Mouse (Mus musculus) ovary, postnatal 14 days (tissue): Measurements from ENCODE around the gene Fmo3.

Experiments
- DNase-seq: peaks from one replicate; pipeline ENCODE4 v3.0.0; 2022; ENCODE audit warnings: low spot score

The Fmo3 gene

GRCm38 (mm10) chr1:162984428-162984827 is at the start of gene Fmo3:
Gene Fmo3 (minus strand): TSS chr1:162984528.
- DNase-seq, result no peak

- DNase-seq, result no peak
Measured at GRCm38 (mm10) chr1:163023075-163023474, 38.7 kb upstream of the Fmo3 start.

GRCm38 (mm10) chr1:163009220-163009619 is 24.9 kb upstream of the Fmo3 start:
- DNase-seq, result no peak

GRCm38 (mm10) chr1:163003496-163003895 is 19.2 kb upstream of the Fmo3 start:
- no peak for DNase-seq

- DNase-seq, result no peak
Measured at GRCm38 (mm10) chr1:163001271-163001829, 17.0 kb upstream of the Fmo3 start.

- no peak for DNase-seq
Measured at GRCm38 (mm10) chr1:162987546-162987945, 3.2 kb upstream of the Fmo3 start.

- no peak for DNase-seq
Measured at GRCm38 (mm10) chr1:162986777-162987176, 2.4 kb upstream of the Fmo3 start.

- DNase-seq, result no peak
Measured at GRCm38 (mm10) chr1:162986121-162986748, 1.9 kb upstream of the Fmo3 start.

- DNase-seq, result no peak
Measured at GRCm38 (mm10) chr1:162963556-162963955, 20.8 kb downstream of the Fmo3 start.

- DNase-seq, result no peak
Measured at GRCm38 (mm10) chr1:162957422-162957821, 26.9 kb downstream of the Fmo3 start.

- no peak for DNase-seq
Measured at GRCm38 (mm10) chr1:162953079-162953478, 31.2 kb downstream of the Fmo3 start.

- no peak for DNase-seq
Measured at GRCm38 (mm10) chr1:162949763-162950162, 34.6 kb downstream of the Fmo3 start.

GRCm38 (mm10) chr1:162947934-162948333 is 36.4 kb downstream of the Fmo3 start:
- no peak for DNase-seq

GRCm38 (mm10) chr1:162946837-162947558 is 37.3 kb downstream of the Fmo3 start:
- no peak for DNase-seq

GRCm38 (mm10) chr1:162943700-162944099 is 40.6 kb downstream of the Fmo3 start:
- DNase-seq, result no peak

- no peak for DNase-seq
Measured at GRCm38 (mm10) chr1:162938696-162939351, 45.5 kb downstream of the Fmo3 start.

- DNase-seq, result no peak
Measured at GRCm38 (mm10) chr1:162937970-162938695, 46.2 kb downstream of the Fmo3 start.

- no peak for DNase-seq
Measured at GRCm38 (mm10) chr1:162937415-162937814, 46.9 kb downstream of the Fmo3 start, which contains the start of gene Fmo6. Gene Fmo6 (minus strand): TSS chr1:162937515.

- DNase-seq, result no peak
Measured at GRCm38 (mm10) chr1:162934374-162935012, 49.8 kb downstream of the Fmo3 start.

- no peak for DNase-seq
Measured at GRCm38 (mm10) chr1:162932386-162932785, 51.9 kb downstream of the Fmo3 start.

- DNase-seq, result no peak
Measured at GRCm38 (mm10) chr1:162931880-162932279, 52.4 kb downstream of the Fmo3 start.
